24 mouse cellular contexts compared by ENCODE assay signal in genomic region chr3:89553946-89554345, GRCm38 (mm10). TPM values are rescaled to one million over a fixed set of nuclear protein-coding genes. Genes with fewer than 3 reads are reported as not detected.
"Had no signal": no experiment of that assay in that cellular context is flagged by ENCODE, and none has a peak within 500 bp of the region (broad histone marks: within the 10 kb centered on the region; RNA-seq: fewer than 3 reads in every experiment).

No protein-coding gene starts in this region.

- H3K27me3 ChIP-seq: kidney, embryonic 15.5 days; lung, embryonic 15.5 days; midbrain, embryonic 12.5 days; midbrain, embryonic 15.5 days; neural tube, embryonic 12.5 days; neural tube, embryonic 15.5 days had no signal

- H3K4me2 ChIP-seq: kidney, embryonic 15.5 days; lung, embryonic 15.5 days; midbrain, embryonic 12.5 days; midbrain, embryonic 15.5 days; neural tube, embryonic 12.5 days; neural tube, embryonic 15.5 days had no signal

- ATAC-seq: midbrain, embryonic 15.5 days had no signal

- H3K36me3 ChIP-seq: kidney, embryonic 15.5 days; lung, embryonic 15.5 days; midbrain, embryonic 12.5 days; midbrain, embryonic 15.5 days; neural tube, embryonic 12.5 days; neural tube, embryonic 15.5 days had no signal

- H3K4me3 ChIP-seq: kidney, embryonic 15.5 days; left cerebral cortex, adult 2 months; lung, embryonic 15.5 days; midbrain, embryonic 12.5 days; midbrain, embryonic 15.5 days; neural tube, embryonic 12.5 days; neural tube, embryonic 15.5 days had no signal

- DNase-seq: kidney, adult 8-10 months; kidney, postnatal 10 days; kidney, postnatal 36 days; layer of hippocampus, postnatal 36 days; lung, adult 18-20 months; lung, postnatal 14 days; lung, postnatal 4 days; right cerebral cortex, adult 18-20 months; right cerebral cortex, postnatal 14 days; right cerebral cortex, postnatal 4 days; thymus, adult 2 months; thymus, postnatal 14 days; thymus, postnatal 4 days had no signal

- H3K9me3 ChIP-seq: lung, embryonic 15.5 days; midbrain, embryonic 12.5 days; midbrain, embryonic 15.5 days; neural tube, embryonic 12.5 days; neural tube, embryonic 15.5 days had no signal

- H3K9ac ChIP-seq: kidney, embryonic 15.5 days; liver, embryonic 14.5 days; lung, embryonic 15.5 days; midbrain, embryonic 12.5 days; midbrain, embryonic 15.5 days; neural tube, embryonic 12.5 days; neural tube, embryonic 15.5 days had no signal

- H3K27ac ChIP-seq: kidney, embryonic 15.5 days; left cerebral cortex, adult 2 months; liver, embryonic 14.5 days; lung, embryonic 15.5 days; midbrain, embryonic 12.5 days; midbrain, embryonic 15.5 days; neural tube, embryonic 12.5 days; neural tube, embryonic 15.5 days; stomach, postnatal 0 days had no signal

RNA-seq across cellular contexts. Expression of gene Kcnn3, which starts 34.0 kb away (rescaled TPM):
- total RNA-seq: megakaryocyte progenitor cell, adult 5-6 weeks; megakaryocyte-erythroid progenitor cell, adult 5-6 weeks had no signal
